Mouse (Mus musculus) lung, postnatal 25 days (tissue): ENCODE data around the gene Nop53.
A peak's percentile ranks its signal among the peaks of the same experiment; 100 is the strongest.

Source experiments
- DNase-seq: peaks from one replicate; pipeline ENCODE4 v3.0.0; 2022; ENCODE audit warnings: low spot score

Nop53 gene

GRCm38 (mm10) chr7:15956143-15956542, 10.3 kb upstream of the Nop53 start:
- peak; percentile 70 for DNase-seq

GRCm38 (mm10) chr7:15955509-15955908, 9.6 kb upstream of the Nop53 start:
- peak; percentile 74 for DNase-seq

DNA sequence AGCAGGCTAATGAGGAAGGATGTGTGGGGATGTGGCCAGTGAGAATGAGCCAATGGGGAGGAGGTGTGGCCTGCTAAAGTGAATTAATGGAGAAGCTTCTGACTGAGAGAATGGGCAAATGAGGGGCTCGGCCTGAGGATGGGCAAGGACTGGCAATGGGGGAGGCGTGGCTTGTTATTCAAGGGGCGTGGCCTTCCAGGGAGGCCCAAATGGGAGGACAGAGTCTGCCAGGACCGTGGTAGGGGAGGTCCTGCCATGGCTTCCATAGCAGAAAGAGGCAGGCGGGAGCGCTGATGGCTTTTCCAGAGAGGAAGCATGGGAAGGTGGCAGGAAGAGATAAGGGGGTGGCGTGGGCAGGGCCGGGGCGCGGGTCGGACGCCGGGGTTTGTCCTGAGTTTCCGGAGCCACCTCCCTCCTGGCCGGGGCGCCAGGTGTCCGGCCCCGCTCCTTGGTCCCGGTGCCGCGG, 9.1 kb upstream of the Nop53 start:
- peak; percentile 85 for DNase-seq

- no peak for DNase-seq
Observed at GRCm38 (mm10) chr7:15954436-15954835, 8.6 kb upstream of the Nop53 start.

DNA sequence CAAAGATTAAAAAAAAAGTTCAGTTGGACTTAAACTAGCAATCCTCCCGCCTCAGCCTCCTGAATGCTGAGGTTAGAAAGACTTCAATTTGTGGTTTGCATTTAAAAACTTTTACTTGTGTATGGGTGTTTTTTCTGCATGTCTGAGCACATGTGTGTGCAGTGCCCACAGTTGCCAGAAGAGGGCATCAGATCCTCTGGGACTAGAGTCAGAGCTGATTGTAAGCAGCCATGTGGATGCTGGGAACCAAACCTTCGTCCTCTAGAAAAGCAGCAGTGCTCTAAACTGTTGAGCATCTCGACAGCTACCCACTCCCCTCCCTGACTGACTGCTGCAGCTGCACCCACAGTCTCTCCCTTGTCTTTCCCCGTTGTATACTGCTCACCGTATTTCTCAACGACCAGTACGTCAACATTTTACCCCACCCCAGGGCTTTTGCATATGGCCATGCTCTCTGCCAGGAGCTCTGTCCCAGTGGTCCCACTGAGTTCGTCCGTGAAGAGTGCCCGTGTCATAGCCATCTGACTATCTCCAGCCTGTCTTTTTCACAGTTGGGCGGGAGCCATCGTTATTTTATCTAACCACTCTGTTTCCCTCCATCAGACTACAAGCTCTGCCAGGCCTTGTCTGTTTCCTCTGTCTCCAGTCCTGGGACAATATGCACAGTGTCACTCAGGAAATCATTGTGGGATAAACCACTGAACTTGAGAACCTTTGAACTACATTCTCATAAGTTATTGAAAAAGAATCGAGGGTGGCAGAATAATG, 7.6 kb upstream of the Nop53 start:
- DNase-seq: no peak

DNA sequence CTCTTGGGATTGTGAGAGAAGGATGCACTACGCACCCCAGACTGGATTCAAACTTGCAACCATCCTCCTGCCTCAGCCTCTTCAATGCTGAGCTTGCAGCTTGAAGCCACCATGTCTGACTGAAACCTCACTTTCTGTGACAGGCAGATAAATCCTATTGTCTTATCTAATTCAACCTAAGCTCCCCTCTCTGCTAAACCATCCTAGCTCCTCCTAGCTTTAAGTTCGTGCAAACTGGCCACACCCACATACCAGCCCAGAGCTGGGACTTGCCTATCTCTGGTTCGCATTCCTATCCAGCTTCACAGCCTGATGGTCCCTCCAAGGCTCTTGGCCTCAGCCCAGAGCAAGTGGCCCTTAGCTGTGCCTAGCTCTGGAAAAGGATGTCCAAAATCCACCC, 6.5 kb upstream of the Nop53 start:
- no peak for DNase-seq

- no peak for DNase-seq
Observed at GRCm38 (mm10) chr7:15950008-15950407, 4.1 kb upstream of the Nop53 start.

- DNase-seq: no peak
Observed at GRCm38 (mm10) chr7:15949216-15949790, 3.4 kb upstream of the Nop53 start.

GRCm38 (mm10) chr7:15948381-15948941, 2.6 kb upstream of the Nop53 start:
- peak; percentile 88 for DNase-seq

- no peak for DNase-seq
Observed at GRCm38 (mm10) chr7:15947653-15948260, 1.9 kb upstream of the Nop53 start.

GRCm38 (mm10) chr7:15945211-15945610, 663 bp downstream of the Nop53 start:
- DNase-seq: no peak

DNA sequence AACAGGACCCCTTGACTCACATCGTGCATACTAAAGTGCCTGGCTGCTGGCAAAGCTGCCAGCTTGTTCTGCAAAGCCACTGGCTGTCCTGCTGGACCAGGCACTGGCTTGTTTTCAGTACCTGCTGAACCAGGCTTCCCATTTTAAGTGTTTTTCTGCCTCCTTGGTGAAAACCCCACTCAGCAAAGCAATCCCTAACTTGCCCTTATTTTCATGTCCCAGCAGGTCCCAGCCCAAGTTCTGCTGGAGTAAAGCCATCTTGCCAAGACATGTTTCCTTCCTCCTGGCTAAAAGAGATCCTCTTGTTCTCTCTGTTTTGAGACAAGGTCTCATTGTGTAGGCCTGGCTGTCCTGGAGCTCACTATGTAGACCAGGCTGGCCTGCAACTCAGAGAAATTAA, 1.6 kb downstream of the Nop53 start:
- DNase-seq: no peak

DNA sequence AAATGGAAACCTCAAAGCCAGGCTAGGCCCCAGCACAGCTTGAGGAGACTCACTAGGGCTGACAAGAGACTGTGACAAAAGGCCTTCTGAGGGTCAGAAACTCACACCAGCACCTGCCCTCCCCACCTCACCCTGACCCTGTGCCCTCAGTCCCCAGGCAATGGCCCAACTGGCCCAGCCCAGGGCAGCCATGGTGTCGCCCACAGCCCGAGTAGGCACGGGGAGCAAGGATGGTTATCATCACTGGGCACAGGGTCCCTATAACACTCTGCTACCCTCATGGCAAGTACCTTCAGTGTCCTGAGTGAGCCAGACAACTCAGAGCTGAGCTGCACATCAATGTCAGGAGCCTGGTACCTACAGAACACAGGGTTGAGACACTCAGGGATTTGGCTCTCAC, 7.3 kb downstream of the Nop53 start:
- no peak for DNase-seq

DNA sequence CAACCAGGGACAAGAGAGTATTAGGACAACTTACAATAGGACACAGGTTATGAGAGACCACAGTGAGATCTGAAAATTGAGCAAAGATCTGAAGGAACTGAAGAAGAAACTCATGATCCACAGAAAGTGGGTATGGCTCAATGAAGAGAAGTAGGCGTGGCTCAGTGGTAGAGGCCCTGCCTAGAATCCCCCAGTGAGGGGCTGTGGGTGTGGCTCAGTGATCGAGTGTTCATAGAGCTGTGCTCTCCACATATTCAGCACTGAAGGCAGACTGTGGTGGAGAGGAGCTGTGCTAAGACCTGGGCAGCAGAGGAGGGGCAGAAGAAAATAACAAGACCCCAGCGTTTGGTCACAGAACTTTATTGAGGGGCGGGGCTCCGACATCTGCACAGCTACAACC, 8.4 kb downstream of the Nop53 start:
- no peak for DNase-seq

DNA sequence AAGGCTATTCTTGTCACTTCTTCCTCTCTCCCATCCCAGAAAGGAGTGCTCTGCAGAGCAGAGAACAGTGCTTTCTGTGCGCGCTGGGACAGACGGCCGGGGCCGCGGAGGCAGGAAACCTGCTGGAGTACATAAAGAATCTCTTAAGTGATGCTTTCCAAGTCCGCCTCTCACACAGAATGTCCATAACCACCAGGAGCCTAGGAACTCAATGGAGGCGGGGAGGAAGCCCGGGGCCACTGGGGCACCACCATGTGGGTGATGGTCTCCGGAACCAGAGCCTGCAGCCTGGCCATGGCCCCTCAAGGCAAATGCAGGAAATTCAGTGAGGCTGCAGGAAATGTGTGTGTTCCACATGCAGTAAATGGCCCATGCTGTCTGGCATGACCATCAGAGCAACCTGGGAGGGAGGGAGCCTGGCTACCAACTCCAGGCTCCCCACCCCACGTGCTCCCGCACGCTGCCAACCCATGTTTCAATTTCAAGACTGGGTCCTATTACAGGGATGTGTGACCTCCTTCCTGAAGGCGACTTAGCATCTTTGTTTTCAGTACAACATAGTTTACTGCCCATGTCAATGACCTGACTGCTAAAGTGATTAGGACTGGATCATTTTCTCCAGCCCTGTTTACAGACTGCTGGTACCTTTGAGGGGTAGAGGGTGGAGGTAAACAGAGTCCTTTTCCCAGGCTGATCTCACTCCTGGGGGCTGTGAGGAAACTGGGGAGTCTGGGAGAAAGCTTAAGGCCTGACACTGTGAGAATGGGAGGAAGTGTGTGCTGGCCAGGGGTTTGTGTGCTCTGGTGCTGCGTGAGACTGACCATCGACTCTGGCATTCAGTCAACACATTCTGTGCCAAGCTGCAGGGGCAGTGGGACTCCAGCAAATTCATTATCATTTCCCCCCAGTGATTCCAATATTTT, 12.2 kb downstream of the Nop53 start:
- DNase-seq: no peak

DNA sequence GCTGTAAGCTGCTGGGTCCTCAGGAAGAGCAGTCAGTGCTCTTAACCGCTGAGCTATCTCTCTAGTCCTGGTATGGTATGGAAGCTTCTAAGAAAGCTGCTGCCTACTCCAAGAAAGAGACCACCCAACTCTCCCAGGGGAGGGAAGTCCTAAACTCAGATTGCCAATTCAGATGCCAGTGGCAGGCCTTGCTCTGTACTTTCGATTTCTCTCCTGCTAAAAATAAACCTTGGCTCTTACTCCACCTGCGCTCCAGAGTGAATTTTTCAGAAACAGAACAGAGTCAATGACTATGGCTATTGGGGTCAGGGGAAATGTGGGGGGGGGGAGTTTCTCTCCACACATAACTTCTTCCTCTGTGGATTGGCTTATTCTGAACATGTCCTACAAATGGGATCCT, 14.2 kb downstream of the Nop53 start:
- no peak for DNase-seq

GRCm38 (mm10) chr7:15930543-15930942, 15.3 kb downstream of the Nop53 start:
- no peak for DNase-seq

DNA sequence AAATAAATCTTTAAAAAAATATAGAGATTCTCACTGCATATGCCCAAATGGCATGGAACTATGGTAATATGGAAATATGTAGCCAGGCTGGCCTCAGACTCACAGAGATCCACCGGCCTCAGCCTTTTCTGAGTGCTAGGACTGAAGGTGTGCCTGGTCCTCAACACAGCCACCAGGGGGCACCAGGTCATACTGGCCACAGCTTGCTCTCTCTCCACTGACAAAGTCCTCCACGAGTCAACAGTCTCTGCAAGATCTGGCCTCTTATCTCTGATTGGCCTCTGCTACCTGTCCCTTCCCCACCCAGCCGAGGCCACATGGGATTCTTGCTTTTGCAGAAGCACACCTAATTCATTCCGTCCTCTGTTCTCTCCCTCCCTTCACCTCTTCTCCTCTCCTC, 16.0 kb downstream of the Nop53 start:
- DNase-seq: peak; percentile 73

DNA sequence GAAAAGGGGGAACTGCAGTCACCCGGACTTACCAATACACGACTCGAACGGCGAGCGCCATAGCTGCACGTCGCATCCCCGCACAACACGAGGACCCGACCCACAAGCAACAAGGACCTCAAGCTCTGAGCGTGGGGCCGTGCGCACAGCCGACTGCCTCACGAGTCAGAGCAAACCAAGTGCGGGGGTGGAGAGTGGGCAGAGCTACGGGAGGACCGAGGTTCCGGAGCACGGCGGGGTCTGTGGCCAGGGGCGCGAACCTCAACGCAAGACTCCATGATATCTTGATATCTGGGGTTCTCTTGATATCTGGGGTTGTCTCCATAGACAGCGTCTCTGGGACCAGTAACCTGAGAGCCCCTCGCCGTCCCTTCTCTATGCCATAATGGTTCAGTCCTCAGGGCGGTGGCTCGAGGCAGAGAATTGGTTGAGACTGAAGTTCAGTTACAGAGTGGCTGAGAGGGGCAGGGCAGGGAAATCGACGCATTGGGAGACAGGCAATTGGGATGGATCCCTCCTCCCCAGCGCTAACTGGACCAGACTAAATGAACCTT, 23.6 kb downstream of the Nop53 start, which contains the start of gene Selenow:
Gene Selenow (minus strand): TSS at position 183 of the 554 bp plus-strand sequence.
- peak; percentile 90 for DNase-seq

- peak; percentile 55 for DNase-seq
Observed at GRCm38 (mm10) chr7:15921796-15922195, 24.1 kb downstream of the Nop53 start.

DNA sequence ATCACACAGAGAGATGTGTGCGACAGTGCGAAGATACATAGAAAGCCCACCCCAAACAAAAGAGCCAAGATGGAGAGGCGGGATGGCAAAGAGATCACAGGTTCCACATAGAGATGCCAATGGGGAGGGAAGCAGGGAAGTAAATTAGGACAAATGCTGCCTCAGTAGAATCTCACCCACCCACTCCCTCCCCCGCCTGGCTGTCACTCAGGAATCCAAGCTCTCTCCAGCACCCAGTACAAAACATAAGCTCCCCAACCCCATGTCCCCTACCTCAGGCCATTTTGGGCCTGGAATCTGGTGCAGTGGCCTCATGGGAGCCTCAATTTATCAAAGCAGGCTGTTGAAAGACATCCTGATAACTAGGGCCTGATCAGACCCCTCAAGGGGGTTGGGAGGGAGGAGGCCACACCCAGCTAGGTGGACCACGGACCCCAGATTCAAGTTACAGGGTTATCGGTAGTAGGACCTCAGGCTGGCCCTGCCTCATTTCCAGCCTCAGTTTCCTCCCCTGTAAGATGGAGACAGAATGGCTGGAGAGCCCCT, 25.2 kb downstream of the Nop53 start:
- no peak for DNase-seq
